Mouse (Mus musculus) cortical plate, adult 2 months (tissue): Measurements from ENCODE around the gene AA467197.

Source experiments
- CTCF ChIP-seq: fragments of 200-500 bp; IDR thresholded peaks from 2 replicates; pipeline ENCODE4 v1.5.1; 2011; ENCODE audit warnings: mild to moderate bottlenecking, control low read depth, low read length; ENCODE audit not compliant: insufficient read depth; ENCODE audit errors: extremely low read depth
- POLR2A ChIP-seq: fragments of 200-500 bp; IDR thresholded peaks from 2 replicates; pipeline ENCODE4 v1.6.1; 2011; ENCODE audit warnings: mild to moderate bottlenecking, low read length, control low read depth; ENCODE audit not compliant: insufficient read depth; ENCODE audit errors: extremely low read depth

DNA sequence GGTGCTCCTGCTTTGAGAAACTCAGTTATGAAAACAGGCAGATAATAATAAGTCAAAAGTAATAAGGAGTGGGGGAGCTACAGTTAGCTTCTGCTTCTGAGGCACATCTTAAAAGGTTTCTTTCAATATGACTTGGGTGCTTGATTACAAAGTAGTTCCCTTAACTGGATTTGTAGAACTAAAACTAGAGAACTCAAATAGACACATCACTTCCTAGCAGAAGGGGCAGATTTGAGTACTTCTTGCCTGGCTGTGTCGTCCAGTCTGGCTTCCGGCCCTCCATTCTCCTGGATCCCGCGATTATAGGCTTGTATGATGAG, 25.2 kb upstream of the AA467197 start:
- no peak for TF ChIP-seq CTCF
- no peak for TF ChIP-seq POLR2A
